Mouse (Mus musculus) lung, embryonic 14.5 days (tissue): ENCODE measurements around the gene Pde1a. TPM values are rescaled to one million over a fixed set of nuclear protein-coding genes. Genes with fewer than 3 reads are reported as not detected.

Experiments
- ATAC-seq: fragments of 200-750 bp; cut with Nextera tagmentation; 2 replicates; pipeline ENCODE4 v1.8.0; 2017; ENCODE audit warnings: mild to moderate bottlenecking, moderate TSS enrichment, moderate library complexity; ENCODE audit not compliant: insufficient read depth
- DNase-seq: peaks from one replicate; pipeline ENCODE4 v3.0.0-alpha.2; 2015
- H3K27ac ChIP-seq: fragments of 300-500 bp; sonication (generic); 2 replicates; pipeline ENCODE4 v1.5.1; 2014; ENCODE audit warnings: low read depth, mild to moderate bottlenecking, moderate library complexity
- H3K27me3 ChIP-seq: fragments of 300-500 bp; sonication (generic); 2 replicates; pipeline ENCODE4 v1.6.1; 2014; ENCODE audit warnings: low read length, control low read depth; ENCODE audit not compliant: insufficient read depth
- H3K36me3 ChIP-seq: fragments of 300-500 bp; sonication (generic); 2 replicates; pipeline ENCODE4 v1.6.1; 2014; ENCODE audit warnings: control low read depth; ENCODE audit not compliant: insufficient read depth
- H3K4me1 ChIP-seq: fragments of 300-500 bp; sonication (generic); 2 replicates; pipeline ENCODE4 v1.6.1; 2014; ENCODE audit warnings: antibody characterized with exemption, control low read depth; ENCODE audit not compliant: insufficient read depth
- H3K4me2 ChIP-seq: fragments of 300-500 bp; sonication (generic); 2 replicates; pipeline ENCODE4 v1.6.1; 2014; ENCODE audit warnings: mild to moderate bottlenecking
- H3K4me3 ChIP-seq: fragments of 300-500 bp; sonication (generic); 2 replicates; pipeline ENCODE4 v1.5.1; 2014; ENCODE audit warnings: low read depth, low read length
- H3K9ac ChIP-seq: fragments of 300-500 bp; sonication (generic); 2 replicates; pipeline ENCODE4 v1.6.1; 2014
- H3K9me3 ChIP-seq: fragments of 300-500 bp; sonication (generic); 2 replicates; pipeline ENCODE4 v1.6.1; 2016; ENCODE audit warnings: low read depth, low read length, control low read depth
- CTCF ChIP-seq: IDR thresholded peaks from 2 replicates; pipeline ENCODE4 v1.5.1; 2016; ENCODE audit warnings: antibody characterized with exemption, low read depth
- WGBS: fragments of 180-500 bp; shearing (Covaris S2); extraction: QIAGEN DNeasy Blood & Tissue Kit; methylation state at CpG from one replicate; pipeline ENCODE4 v1.1.7; 2014; 5-methylcytosine and 5-hydroxymethylcytosine counted together
- polyA plus RNA-seq: library from polyadenylated mRNA; unstranded; fragments of >200 nt; fragmentation: Nextera tagmentation; extraction: Ambion mirVana; gene quantifications from 2 replicates; pipeline ENCODE4 v1.2.1, GENCODE M21; 2014

The Pde1a gene
- polyA plus RNA-seq, 1 experiment from 2014 or later, result 21.3 TPM

DNA sequence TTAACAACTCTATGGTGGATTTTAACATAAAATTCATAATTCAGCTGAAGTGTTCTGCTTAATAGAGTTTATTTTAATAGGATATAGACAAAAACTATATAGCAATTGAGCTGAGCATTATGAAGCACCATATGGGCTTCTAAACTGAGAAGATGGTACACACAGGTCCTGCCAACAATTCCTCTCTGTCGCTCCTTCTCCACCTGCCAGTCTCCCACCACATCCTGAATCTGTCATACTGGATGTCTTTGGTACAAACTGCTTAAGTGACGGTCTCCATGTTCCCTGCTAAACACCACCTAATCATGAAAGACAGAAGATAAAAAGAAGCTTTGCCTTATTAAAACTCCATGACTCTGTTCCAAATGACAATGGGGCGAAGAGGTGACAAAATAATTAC, 20.1 kb upstream of the Pde1a start:
- TF ChIP-seq CTCF, result no peak

DNA sequence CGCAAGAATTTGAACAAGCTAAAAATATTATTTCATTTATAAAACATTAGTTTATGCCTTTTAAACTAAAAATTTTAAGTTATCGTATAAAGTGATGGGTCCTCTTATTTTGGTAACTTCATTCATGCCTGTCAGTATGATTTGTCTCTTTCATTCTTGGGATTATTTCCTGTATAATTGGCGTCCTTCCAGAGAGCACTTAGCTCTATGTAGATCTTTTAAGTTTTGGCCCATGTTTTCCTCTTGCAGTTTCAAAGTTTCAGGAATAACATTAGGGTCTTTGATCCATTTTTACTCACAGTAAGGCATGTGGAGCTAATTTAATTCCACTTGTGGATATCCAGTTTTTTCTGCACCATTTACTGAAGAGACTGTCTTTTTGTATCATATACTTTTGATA, 5.8 kb upstream of the Pde1a start:
- H3K9me3 ChIP-seq, result no peaks in the 10 kb centered on the region
- no peaks in the 10 kb centered on the region for H3K36me3 ChIP-seq
- TF ChIP-seq CTCF, result no peak
- WGBS, result 62% methylated on average over 3 of the region's 3 CpGs
- no peaks in the 10 kb centered on the region for H3K4me1 ChIP-seq
- no peak for ATAC-seq
- DNase-seq, result peak; percentile 51
- no peak overlapping the region for H3K27ac ChIP-seq
- H3K4me3 ChIP-seq, result no peak overlapping the region
- no peak overlapping the region for H3K4me2 ChIP-seq
- no peak overlapping the region for H3K9ac ChIP-seq
- H3K27me3 ChIP-seq, result no peaks in the 10 kb centered on the region

More for the DNA sequence above, 20.1 kb upstream of the Pde1a start:
- Histone ChIP-seq H3K36me3 (no peaks in the 10 kb centered on the region), H3K4me1 (no peaks in the 10 kb centered on the region), H3K27me3 (no peaks in the 10 kb centered on the region), H3K9me3 (no peaks in the 10 kb centered on the region), H3K9ac (no peak overlapping the region), H3K27ac (no peak overlapping the region), H3K4me2 (no peak overlapping the region), H3K4me3 (no peak overlapping the region)
- no peak for DNase-seq
- 71% methylated on average over 3 of the region's 3 CpGs for WGBS
- no peak for ATAC-seq

DNA sequence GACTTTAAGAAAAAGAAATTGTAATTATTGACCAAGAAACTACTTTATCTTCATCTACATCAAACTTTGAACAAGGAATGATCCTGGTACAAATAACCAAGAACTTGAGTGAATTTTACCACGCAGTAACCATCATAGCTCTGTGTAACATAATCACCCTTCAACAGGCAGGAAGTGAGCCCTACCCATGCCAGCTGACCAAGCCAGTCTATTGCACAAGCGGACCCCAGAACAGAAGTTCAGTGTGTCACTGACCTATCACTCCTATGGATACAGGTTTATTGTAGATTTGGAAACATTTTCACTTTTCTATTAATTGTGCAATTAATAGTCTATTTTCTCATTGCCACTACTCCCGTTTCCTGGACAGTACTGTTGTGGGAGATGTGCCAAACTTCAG, 3.4 kb upstream of the Pde1a start:
- Histone ChIP-seq H3K4me1 (no peaks in the 10 kb centered on the region), H3K9me3 (no peaks in the 10 kb centered on the region), H3K9ac (no peak overlapping the region), H3K36me3 (no peaks in the 10 kb centered on the region), H3K4me2 (no peak overlapping the region), H3K27me3 (no peaks in the 10 kb centered on the region), H3K4me3 (no peak overlapping the region), H3K27ac (no peak overlapping the region)
- TF ChIP-seq CTCF, result no peak
- ATAC-seq (no peak), DNase-seq (no peak)
- 70% methylated on average over 3 of the region's 3 CpGs for WGBS

DNA sequence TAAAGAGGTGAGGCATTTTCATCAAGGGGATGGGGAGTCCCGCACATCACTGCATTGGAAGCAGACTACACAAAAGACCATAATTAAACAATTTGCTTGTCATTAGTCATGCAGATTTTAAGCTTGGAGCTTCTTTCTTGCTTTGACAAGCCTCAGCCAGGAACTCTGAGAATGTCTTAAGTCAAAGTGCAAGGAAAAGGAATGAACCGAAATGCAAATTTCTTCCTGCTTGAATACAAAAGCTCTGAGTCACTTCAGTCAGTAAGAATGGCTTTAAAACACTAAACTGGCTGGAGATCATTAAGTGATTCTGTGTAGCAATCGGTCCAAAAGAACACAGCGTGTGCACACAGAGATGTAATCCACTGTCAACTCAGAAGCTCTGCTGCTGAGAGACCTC, 2.6 kb downstream of the Pde1a start:
- H3K27me3 ChIP-seq, result no peaks in the 10 kb centered on the region
- H3K4me2 ChIP-seq, result no peak overlapping the region
- no peaks in the 10 kb centered on the region for H3K4me1 ChIP-seq
- DNase-seq (peak; percentile 5), ATAC-seq (no peak)
- no peak overlapping the region for H3K9ac ChIP-seq
- WGBS, result 53% methylated on average over 4 of the region's 4 CpGs
- no peaks in the 10 kb centered on the region for H3K36me3 ChIP-seq
- TF ChIP-seq CTCF, result no peak
- no peak overlapping the region for H3K27ac ChIP-seq
- no peaks in the 10 kb centered on the region for H3K9me3 ChIP-seq
- H3K4me3 ChIP-seq, result no peak overlapping the region

DNA sequence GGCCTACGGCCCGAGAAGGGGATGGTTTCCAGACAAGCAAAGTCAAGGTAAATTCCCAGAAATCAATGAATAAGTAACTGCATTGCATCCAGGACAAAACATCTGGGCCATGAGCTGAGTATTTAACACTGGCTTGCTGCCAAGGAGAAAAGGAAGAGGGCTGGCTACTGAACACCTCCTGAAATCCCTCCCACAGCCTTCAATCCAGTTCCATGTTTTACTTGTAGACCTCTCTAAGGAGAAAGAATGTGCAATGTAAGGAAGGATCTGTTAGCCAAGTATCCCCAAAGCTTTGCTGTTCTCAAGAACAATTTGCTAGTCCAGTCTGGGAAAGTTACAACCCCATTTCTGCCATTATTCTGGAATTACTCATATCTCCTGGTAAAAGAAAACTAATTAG, 42.4 kb downstream of the Pde1a start:
- no peak for ATAC-seq
- Histone ChIP-seq H3K4me1 (no peaks in the 10 kb centered on the region), H3K9me3 (no peaks in the 10 kb centered on the region), H3K27me3 (no peaks in the 10 kb centered on the region), H3K4me3 (no peak overlapping the region), H3K36me3 (no peaks in the 10 kb centered on the region), H3K9ac (no peak overlapping the region), H3K27ac (no peak overlapping the region), H3K4me2 (no peak overlapping the region)
- TF ChIP-seq CTCF, result no peak
- DNase-seq, result peak; percentile 76
- WGBS, result 76% methylated on average over 2 of the region's 2 CpGs

DNA sequence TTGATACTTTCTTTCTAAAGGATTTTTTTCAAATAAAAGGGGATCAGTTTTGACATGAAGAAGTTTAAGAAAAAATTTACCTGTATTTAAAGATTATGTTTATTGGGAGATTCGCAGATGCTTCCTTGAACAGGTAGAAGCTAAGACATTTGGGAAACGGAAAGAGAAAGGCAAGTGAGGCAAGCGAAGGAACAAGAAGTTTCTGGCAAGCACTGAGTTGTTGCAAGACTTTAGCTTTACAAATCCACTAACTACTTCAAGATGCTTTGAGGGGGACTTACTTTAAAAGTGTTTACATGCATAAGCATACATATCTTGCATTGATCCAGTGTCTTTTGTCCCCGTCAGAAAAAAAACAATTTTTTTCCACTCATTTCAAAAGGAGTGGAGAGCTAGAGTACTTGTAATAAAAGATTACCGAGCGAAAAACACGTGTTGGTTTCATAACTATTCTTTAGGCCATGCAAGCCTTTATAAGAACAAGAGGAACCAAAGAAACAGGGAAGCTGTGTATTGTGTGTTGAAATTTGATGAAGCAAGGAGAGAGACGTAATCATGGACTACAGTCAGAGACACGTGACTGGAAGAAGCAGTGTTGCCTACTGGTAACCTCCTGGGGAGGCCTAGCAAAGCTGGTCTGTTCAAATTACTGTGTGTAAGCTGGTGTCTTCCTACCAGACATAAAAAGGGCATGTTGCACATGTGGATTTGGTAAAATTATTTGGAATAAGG, 49.0 kb downstream of the Pde1a start:
- WGBS, result 80% methylated on average over 9 of the region's 9 CpGs
- DNase-seq (no peak), ATAC-seq (no peak)
- Histone ChIP-seq H3K36me3 (no peaks in the 10 kb centered on the region), H3K4me1 (no peaks in the 10 kb centered on the region), H3K9ac (no peak overlapping the region), H3K27me3 (no peaks in the 10 kb centered on the region), H3K27ac (no peak overlapping the region), H3K9me3 (no peaks in the 10 kb centered on the region), H3K4me3 (no peak overlapping the region), H3K4me2 (no peak overlapping the region)
- TF ChIP-seq CTCF, result no peak

DNA sequence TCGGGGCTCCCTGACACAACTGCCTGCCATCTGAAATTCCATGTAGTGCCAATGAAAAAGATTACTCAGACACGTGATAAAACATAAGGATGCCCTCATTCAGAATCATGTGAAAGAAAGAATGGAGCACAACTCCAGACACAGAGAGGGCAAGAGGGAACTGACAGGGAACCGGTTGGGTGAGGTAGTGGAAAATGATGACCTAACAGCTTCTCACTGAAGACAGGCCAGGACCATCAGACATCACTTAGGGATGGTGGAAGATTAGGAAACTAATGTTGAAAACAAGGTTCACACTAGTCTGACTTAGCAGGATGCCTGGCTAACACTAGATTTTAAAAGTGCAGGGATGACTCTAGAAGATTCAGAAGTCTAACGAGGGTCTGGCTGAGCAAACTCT, 49.6 kb downstream of the Pde1a start:
- no peak for ATAC-seq
- no peak for DNase-seq

More for the DNA sequence above, 49.6 kb downstream of the Pde1a start:
- Histone ChIP-seq H3K27me3 (no peaks in the 10 kb centered on the region), H3K4me3 (no peak overlapping the region), H3K4me2 (no peak overlapping the region), H3K4me1 (no peaks in the 10 kb centered on the region), H3K9me3 (no peaks in the 10 kb centered on the region), H3K9ac (no peak overlapping the region), H3K27ac (no peak overlapping the region), H3K36me3 (no peaks in the 10 kb centered on the region)
- TF ChIP-seq CTCF, result no peak
- 79% methylated on average over 4 of the region's 4 CpGs for WGBS
